ENCODE assay signal across 13 mouse cellular contexts in genomic region chr10:117838924-117839323, GRCm38 (mm10). TPM values are rescaled to one million over a fixed set of nuclear protein-coding genes. Genes with fewer than 3 reads are reported as not detected.
DNase-seq lines count a peak whose midpoint lies in the region; TF ChIP-seq lines count a peak whose summit lies in the region.
"Had no signal": no experiment of that assay in that cellular context is flagged by ENCODE, and none has a peak within 500 bp of the region (broad histone marks: within the 10 kb centered on the region; RNA-seq: fewer than 3 reads in every experiment).

No protein-coding gene starts in this region.

- peak; percentile 32 for DNase-seq in adrenal gland, postnatal 14 days
- DNase-seq in adrenal gland, adult 18-20 months (ENCODE audit: low spot score in 2 of 2) = no peak
- DNase-seq in left cerebral cortex, adult 2 months (ENCODE audit: extremely low spot score in 1 of 2, low spot score in 2 of 2) = no peak
- DNase-seq in left cerebral cortex, adult 8-10 months (ENCODE audit: low spot score in 2 of 2) = no peak
- peak; percentile 26 for DNase-seq in WW6 (ENCODE audit: low read depth, low spot score)
- no peak for DNase-seq in Muller cell, postnatal 12 days (ENCODE audit: inconsistent ontology term)
- DNase-seq in heart, adult 8-10 months (ENCODE audit: low spot score) = no peak
- DNase-seq: B cell, adult 2 months had no signal

- H3K9me3 ChIP-seq in megakaryocyte, embryonic 14.5 days = no peaks in the 10 kb centered on the region
- H3K9me3 ChIP-seq: forebrain, embryonic 13.5 days; heart, embryonic 10.5 days; stomach, embryonic 15.5 days had no signal

- TF ChIP-seq CTCF in left cerebral cortex, adult 2 months (IDR thresholded peaks at IDR 0.05) = peak; percentile 24

- no peak overlapping the region for H3K27ac ChIP-seq in left cerebral cortex, adult 2 months
- H3K27ac ChIP-seq: forebrain, embryonic 13.5 days; heart, embryonic 10.5 days; macrophage; stomach, embryonic 15.5 days had no signal

- H3K4me3 ChIP-seq in left cerebral cortex, adult 2 months = no peak overlapping the region
- peak overlapping the region; percentile 90 for H3K4me3 ChIP-seq in megakaryocyte, embryonic 14.5 days (replicated peaks)
- H3K4me3 ChIP-seq: forebrain, embryonic 13.5 days; heart, embryonic 10.5 days; stomach, embryonic 15.5 days had no signal

- H3K36me3 ChIP-seq in megakaryocyte, embryonic 14.5 days (replicated peaks; ENCODE audit: low read length) = peaks cover 96% of the 10 kb centered on the region
- H3K36me3 ChIP-seq: stomach, embryonic 15.5 days had no signal

- peaks cover 56% of the 10 kb centered on the region for H3K4me1 ChIP-seq in megakaryocyte, embryonic 14.5 days

- intact Hi-C loops in left cerebral cortex, adult 2 months (cut with DNase I) = no loop called here

- H3K27me3 ChIP-seq in megakaryocyte, embryonic 14.5 days (replicated peaks) = no peaks in the 10 kb centered on the region
- H3K27me3 ChIP-seq: forebrain, embryonic 13.5 days; stomach, embryonic 15.5 days had no signal

RNA-seq across cellular contexts. Expression of gene Rap1b, which starts 6.9 kb away (rescaled TPM):
- 126 and 130 TPM in 2 replicates for total RNA-seq in adrenal gland, postnatal 14 days (2021)
- 100 to 1,000 TPM; 116 to 128 TPM for total RNA-seq in adrenal gland, adult 18-20 months (2021)
- 10 to 100 TPM; 59.7 to 61.2 TPM for total RNA-seq in left cerebral cortex, adult 2 months (2021)
- 10 to 100 TPM; 52.8 to 55.2 (median 53.2) TPM for total RNA-seq in left cerebral cortex, adult 8-10 months (2022)
- 87.7 and 210 TPM in 2 replicates for polyA plus RNA-seq in megakaryocyte, embryonic 14.5 days (2012; ENCODE audit: insufficient read depth, low replicate concordance)
- 10 to 100 TPM; 38.8 to 47.5 (median 44.8) TPM for total RNA-seq in heart, adult 8-10 months (2022)

RNA-seq across cellular contexts. Expression of gene Nup107, which starts 46.4 kb away (rescaled TPM):
- 14.0 and 14.8 TPM in 2 replicates for total RNA-seq in adrenal gland, postnatal 14 days (2021)
- 10 to 100 TPM in 1 of 2 experiments, 1 to 10 TPM in 1; 9.1 to 11.0 TPM for total RNA-seq in adrenal gland, adult 18-20 months (2021)
- total RNA-seq in left cerebral cortex, adult 2 months (2021) = 10 to 100 TPM; 13.4 to 15.9 TPM
- total RNA-seq in left cerebral cortex, adult 8-10 months (2022) = 10 to 100 TPM; 16.2 to 20.4 (median 17.3) TPM
- polyA plus RNA-seq in megakaryocyte, embryonic 14.5 days (2012; ENCODE audit: insufficient read depth, low replicate concordance) = 10.8 TPM in 1 of 2 replicates, not detected in the other
- 1 to 10 TPM; 7.0 to 8.4 (median 7.8) TPM for total RNA-seq in heart, adult 8-10 months (2022)

Comparison
In these comparisons a context has a peak if more than half of its experiments do, and no peak if none do; other contexts are left out.
1. DNase-seq: peak in adrenal gland, postnatal 14 days (single experiment) and WW6 (single experiment); none in adrenal gland, adult 18-20 months (0 of 2), left cerebral cortex, adult 2 months (0 of 2), left cerebral cortex, adult 8-10 months (0 of 2), Muller cell, postnatal 12 days (single experiment) and heart, adult 8-10 months (single experiment).